Mouse (Mus musculus) cerebellum, adult 2 months (tissue): ENCODE measurements around the gene Gpank1. TPM values are rescaled to one million over a fixed set of nuclear protein-coding genes. Genes with fewer than 3 reads are reported as not detected.

Experiments used
- DNase-seq, 2 experiments: peaks; one replicate each; pipeline ENCODE4 v3.0.0; 2021
- H3K27ac ChIP-seq: fragments of 200-500 bp; 2 replicates; pipeline ENCODE4 v1.5.1; 2012; ENCODE audit warnings: low read length, control low read depth, inconsistent platforms; ENCODE audit not compliant: insufficient read depth
- H3K27me3 ChIP-seq: fragments of 200-500 bp; 2 replicates; pipeline ENCODE4 v1.6.1; 2012; ENCODE audit warnings: inconsistent platforms, mild to moderate bottlenecking, low read length, moderate library complexity; ENCODE audit not compliant: control insufficient read depth, insufficient read depth
- H3K4me1 ChIP-seq: fragments of 200-500 bp; 2 replicates; pipeline ENCODE4 v1.6.1; 2011; ENCODE audit warnings: low read length; ENCODE audit not compliant: control insufficient read depth, insufficient read depth
- H3K4me3 ChIP-seq: fragments of 200-500 bp; replicated peaks from 2 replicates; pipeline ENCODE3; 2011; ENCODE audit warnings: mild to moderate bottlenecking, low read depth, low read length, control low read depth; ENCODE audit not compliant: insufficient read depth
- CTCF ChIP-seq: fragments of 200-500 bp; IDR thresholded peaks from 2 replicates; pipeline ENCODE4 v1.5.1; 2011; ENCODE audit warnings: low read depth, mild to moderate bottlenecking, control low read depth, low read length, moderate library complexity, borderline replicate concordance; ENCODE audit not compliant: insufficient read depth
- POLR2A ChIP-seq: fragments of 200-500 bp; IDR thresholded peaks from 2 replicates; pipeline ENCODE4 v1.6.1; 2011; ENCODE audit warnings: low read length, control low read depth, borderline replicate concordance; ENCODE audit not compliant: insufficient read depth
- WGBS: fragments of 180-500 bp; shearing (Covaris S2); methylation state at CpG from one replicate; pipeline ENCODE4 v1.1.7; 2018; 5-methylcytosine and 5-hydroxymethylcytosine counted together
- polyA plus RNA-seq: library from polyadenylated mRNA; depleted of rRNA; stranded (reverse); fragments of >200 nt; gene quantifications from 2 replicates; pipeline ENCODE4 v1.2.3, GENCODE M21; 2012

Gene Gpank1
- polyA plus RNA-seq, 1 experiment = 32.7 TPM

DNA sequence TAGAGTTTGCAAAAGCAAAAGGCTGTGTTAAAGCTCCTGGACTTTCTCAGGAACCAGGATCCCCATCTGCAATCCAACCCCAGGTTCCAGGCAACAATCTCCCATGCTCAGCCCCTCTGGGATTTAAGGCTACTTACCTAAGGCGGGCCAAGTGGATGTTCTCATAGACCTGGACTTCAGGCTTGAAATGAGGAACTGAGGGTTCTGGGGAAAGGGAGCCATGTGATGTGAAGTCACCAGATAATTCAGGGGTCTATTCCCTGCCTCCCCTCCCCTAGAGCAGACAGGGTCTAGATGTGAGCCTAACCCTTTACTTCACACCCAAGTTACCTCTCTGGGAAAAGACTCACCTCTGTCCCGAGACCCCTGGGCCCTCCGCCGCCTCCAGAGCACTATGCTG lies 40.5 kb upstream of the Gpank1 start:
- no peak for DNase-seq
- Histone ChIP-seq H3K4me1 (peaks cover 41% of the 10 kb centered on the region), H3K27me3 (no peaks in the 10 kb centered on the region), H3K4me3 (no peak overlapping the region), H3K27ac (peak overlapping the region; percentile 23; the same call in 1 of the 2 replicates)
- TF ChIP-seq CTCF (no peak), POLR2A (no peak)
- 73% methylated on average over 4 of the region's 4 CpGs for WGBS

DNA sequence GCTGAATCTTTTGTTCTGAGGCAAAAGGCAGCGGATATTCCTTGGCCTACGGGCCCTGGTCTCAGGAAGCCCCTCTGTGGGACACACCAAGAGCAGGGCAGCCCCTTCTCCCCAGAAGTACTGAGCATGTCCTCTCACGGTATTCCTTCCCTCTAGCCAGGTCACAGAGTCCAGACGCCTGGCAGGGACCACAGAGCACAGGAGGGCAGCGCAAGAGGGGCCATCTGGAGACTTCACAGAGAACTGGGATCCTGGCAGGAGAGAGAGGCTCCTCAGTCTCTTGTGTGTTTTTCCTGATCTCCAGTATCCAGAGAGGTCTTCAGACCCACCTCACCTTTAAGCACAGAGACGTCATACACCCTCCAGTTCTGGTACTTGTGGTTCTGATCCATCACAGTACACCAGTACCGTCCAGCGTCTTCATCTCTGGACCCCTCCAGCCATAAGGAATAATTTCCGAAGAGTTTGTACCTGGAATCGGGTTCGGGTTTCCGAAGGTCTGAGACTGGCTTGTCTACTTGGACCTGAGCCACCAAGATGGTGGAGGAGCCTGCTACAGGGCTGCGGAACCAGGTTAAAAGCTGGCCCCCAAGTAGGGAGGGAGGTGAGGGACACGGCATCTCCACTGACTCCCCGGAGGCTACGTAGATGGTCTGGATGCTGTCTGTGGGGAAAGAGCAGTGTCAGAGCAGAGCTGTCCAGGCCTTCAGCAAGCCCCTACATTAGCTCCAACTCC lies 38.2 kb upstream of the Gpank1 start:
- no peaks in the 10 kb centered on the region for H3K27me3 ChIP-seq
- 24% methylated on average over 16 of the region's 16 CpGs for WGBS
- peak overlapping the region; percentile 82 for H3K27ac ChIP-seq
- peaks cover 28% of the 10 kb centered on the region for H3K4me1 ChIP-seq
- DNase-seq = peak; percentile 80 to 85
- peak overlapping the region; percentile 37 for H3K4me3 ChIP-seq
- no peak for TF ChIP-seq CTCF
- TF ChIP-seq POLR2A = peak; percentile 8; the same call in 1 of the 2 replicates

DNA sequence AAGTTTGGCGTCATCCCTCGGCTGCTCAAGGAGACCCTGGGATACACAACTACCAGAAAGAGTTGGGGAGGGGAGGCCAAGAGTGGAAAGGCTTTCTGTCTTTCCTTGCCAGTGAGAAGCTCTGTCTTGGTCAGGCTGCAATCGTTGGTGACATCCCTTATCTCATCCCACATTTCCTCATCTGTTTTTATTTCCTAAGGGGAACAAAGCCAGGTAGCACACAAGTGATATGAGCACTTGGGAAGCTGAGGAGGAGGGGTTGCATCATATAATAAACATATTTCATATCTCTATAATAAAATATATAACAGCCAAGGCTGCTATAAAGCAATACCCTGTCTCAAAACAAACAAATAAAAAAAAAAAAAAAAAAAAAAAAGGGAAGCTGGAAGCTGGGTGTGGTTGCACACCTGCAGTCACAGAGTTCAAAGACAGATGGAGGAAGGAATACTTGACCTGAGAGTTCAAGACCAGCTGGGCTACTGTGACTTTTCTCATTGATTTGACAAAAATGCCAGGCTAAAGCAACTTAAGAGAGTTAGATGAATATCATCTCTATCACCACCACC lies 37.2 kb upstream of the Gpank1 start:
- H3K27ac ChIP-seq = peak overlapping the region; percentile 82
- H3K4me1 ChIP-seq = peaks cover 26% of the 10 kb centered on the region
- H3K27me3 ChIP-seq = no peaks in the 10 kb centered on the region
- no peak overlapping the region for H3K4me3 ChIP-seq
- no peak for DNase-seq
- no peak for TF ChIP-seq POLR2A
- 65% methylated on average over 3 of the region's 3 CpGs for WGBS

DNA sequence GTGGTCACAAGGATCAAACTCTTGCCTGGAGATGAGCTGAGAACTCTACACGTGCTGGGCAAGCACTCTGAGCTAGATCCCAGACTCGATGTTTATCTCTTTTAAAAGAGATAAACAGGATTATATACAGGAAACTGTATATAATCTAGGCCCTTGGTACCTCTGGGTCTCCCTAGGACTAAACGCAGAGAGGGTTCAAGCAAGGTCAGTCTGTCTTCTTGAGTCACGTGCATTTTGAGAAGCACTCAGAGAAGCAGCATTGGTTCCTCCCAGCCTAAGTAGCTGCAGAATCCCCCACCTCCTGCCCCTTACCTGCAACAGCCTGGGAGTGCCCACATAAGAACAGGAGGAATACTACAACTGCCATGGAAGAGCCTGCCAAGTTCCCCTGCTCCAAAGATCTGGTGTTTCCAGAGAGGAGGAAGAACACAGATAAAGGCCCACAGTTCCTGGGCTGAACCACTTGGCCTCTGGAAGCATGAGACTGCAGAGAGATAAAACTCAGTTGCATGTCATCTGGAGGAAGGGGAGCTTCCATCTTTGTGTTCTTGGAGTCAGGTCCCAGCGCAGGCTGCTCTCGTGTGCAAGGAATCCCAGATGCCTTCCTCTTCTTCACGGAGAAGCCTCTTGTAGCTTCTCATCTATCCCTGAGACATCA lies 35.9 kb upstream of the Gpank1 start, which contains the start of gene Ly6g6f:
TSS of gene Ly6g6f (minus strand) at position 403 of the 658 bp plus-strand sequence.
- Histone ChIP-seq H3K27ac (no peak within 1 kb of the TSS), H3K4me1 (peaks cover 14% of the 10 kb centered on the region; the same call in 1 of the 2 replicates), H3K27me3 (no peaks in the 10 kb centered on the region), H3K4me3 (no peak within 1 kb of the TSS)
- DNase-seq = no peak
- WGBS = 68% methylated on average over 7 of the region's 7 CpGs
- TF ChIP-seq POLR2A = no peak

DNA sequence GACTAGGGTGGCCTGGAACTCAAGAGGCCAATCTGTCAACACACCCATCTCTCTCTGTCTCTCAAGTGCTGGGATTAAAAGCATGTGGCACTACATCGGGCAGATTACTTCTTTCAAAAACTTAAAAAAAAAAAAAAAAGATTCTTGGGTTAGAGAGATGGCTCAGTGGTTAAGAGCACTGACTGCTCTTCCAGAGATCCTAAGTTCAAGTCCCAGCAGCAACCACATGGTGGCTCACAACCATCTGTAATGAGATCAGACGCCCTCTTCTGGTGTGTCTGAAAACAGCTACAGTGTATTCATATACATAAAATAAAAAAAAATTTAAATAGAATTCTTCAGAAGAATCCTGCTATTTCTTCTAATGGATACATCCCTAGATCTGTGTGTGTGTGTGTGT lies 33.1 kb upstream of the Gpank1 start:
- no peak for DNase-seq
- no peak for TF ChIP-seq POLR2A
- TF ChIP-seq CTCF = no peak
- Histone ChIP-seq H3K4me1 (peaks cover 31% of the 10 kb centered on the region; the same call in 1 of the 2 replicates), H3K27ac (no peak overlapping the region), H3K27me3 (no peaks in the 10 kb centered on the region), H3K4me3 (no peak overlapping the region)
- 46% methylated on average over 2 of the region's 2 CpGs for WGBS

DNA sequence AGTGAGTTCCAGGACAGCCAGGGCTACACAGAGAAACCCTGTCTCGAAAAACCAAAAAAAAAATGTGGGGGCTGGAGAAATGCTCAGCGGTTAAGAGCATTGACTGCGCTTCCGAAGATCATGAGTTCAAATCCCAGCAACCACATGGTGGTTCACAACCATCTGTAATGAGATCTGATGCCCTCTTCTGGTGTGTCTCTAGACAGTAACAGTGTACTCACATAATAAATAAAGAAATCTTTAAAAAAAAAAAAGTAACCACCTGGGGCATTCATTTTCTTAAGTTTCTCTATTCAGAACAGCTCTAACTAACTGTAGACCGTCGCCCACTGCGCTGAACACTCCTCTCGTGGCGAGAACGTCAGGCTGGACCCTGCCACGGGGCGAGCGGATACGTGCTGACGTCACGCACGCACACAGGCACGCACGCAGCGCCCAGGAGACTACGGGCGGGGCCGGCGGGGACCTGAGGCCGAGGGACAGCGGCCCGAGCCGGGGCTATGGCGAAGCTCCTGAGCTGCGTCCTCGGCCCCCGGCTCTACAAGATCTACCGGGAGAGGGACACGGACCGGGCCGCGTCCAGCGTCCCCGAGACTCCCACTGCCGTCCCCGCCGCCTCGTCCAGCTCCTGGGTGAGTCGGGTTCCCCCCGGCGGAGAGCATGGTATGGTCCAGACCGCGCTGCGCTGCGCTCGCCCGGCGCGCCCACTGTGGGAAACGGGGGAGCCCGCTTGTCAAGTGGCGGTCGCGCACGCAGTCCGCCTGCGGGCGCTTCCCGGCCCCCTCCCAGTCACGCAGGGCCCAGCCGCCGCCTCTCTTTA lies 32.2 kb upstream of the Gpank1 start, which contains the start of gene Abhd16a:
TSS of gene Abhd16a (plus strand) at position 439 of the 820 bp plus-strand sequence.
- H3K4me1 ChIP-seq = peaks cover 25% of the 10 kb centered on the region; the same call in 1 of the 2 replicates
- no peaks in the 10 kb centered on the region for H3K27me3 ChIP-seq
- WGBS = 3% methylated on average over 67 of the region's 67 CpGs
- H3K4me3 ChIP-seq = peak within 1 kb of the TSS; percentile 80
- H3K27ac ChIP-seq = peak within 1 kb of the TSS; percentile 100
- peak; percentile 96 to 98 for DNase-seq
- TF ChIP-seq CTCF = no peak
- TF ChIP-seq POLR2A = peak; percentile 82

DNA sequence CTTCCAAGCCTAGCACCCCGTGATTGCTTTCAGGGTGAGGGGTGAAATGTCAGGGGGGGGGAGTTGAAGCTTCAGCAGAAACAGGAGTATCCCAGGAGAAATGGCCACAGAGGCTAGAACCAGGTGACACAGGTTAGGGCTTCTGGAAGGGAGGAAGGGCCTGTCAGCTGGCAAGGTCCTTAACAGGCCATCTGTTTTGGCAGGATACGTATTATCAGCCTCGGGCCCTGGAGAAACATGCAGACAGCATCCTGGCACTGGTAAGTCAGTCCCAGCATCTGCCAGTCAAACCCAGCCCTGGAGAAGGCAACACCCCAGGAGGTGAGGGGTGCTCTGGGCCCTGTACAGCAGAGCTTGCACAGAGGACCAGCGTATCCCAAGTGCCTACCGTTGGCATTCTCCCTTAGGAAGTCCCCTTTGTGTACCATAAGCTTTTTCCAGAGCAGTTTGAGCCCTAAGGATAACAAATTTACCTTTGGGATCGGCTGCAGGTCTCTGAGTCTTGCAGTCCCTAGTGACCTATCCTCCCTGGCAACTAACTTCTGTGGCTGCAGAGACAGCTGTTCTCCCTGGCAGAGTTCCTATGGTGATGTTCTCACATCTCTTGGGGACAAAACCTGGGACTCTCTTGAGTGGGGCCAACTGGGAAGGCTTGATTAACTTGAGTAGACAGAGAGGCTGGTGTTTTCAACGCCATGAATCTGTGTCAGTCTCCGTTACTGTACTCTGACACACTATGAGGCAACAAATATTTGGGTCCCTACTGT lies 30.9 kb upstream of the Gpank1 start:
- TF ChIP-seq CTCF (no peak), POLR2A (peak; percentile 55; the same call in 1 of the 2 replicates)
- peak overlapping the region; percentile 100 for H3K27ac ChIP-seq
- DNase-seq = peak; percentile 88 to 96
- WGBS = 2% methylated on average over 8 of the region's 8 CpGs
- H3K4me1 ChIP-seq = peaks cover 28% of the 10 kb centered on the region
- H3K27me3 ChIP-seq = no peaks in the 10 kb centered on the region
- peak overlapping the region; percentile 80 for H3K4me3 ChIP-seq
